11 mouse cellular contexts compared by ENCODE assay signal in the genomic region with DNA sequence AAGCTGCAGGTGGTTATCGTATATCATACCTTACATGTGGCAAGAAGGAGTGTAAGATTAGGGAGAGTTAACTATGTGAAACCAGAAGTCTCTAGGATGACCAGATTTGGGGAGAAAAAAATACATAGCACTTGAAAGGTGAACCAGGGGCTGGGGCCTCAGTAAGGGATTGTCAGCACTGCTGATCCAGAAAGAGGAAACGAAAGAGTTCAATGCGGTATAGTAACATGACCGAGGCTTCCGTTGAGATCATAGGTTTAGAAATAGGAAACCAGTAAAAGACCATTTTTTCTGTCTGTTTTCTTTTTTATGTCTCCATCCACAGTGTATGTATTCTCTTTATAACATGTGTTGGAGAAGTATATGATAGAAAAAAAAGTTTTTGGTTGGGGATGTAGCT. TPM values are rescaled to one million over a fixed set of nuclear protein-coding genes. Genes with fewer than 3 reads are reported as not detected.
DNase-seq lines count a peak whose midpoint lies in the region; ATAC-seq lines count a peak whose summit lies in the region.
"Had no signal": no experiment of that assay in that cellular context is flagged by ENCODE, and none has a peak within 500 bp of the region (broad histone marks: within the 10 kb centered on the region; RNA-seq: fewer than 3 reads in every experiment).

No protein-coding gene starts in this region.

- no peak overlapping the region for H3K9ac ChIP-seq in forebrain, embryonic 13.5 days
- H3K9ac ChIP-seq in forebrain, embryonic 16.5 days (replicated peaks; ENCODE audit: low read depth, low read length): no peak overlapping the region
- H3K9ac ChIP-seq: heart, embryonic 13.5 days had no signal

- H3K27ac ChIP-seq in forebrain, embryonic 13.5 days: no peak overlapping the region
- no peak overlapping the region for H3K27ac ChIP-seq in forebrain, embryonic 16.5 days (ENCODE audit: low read length)
- H3K27ac ChIP-seq: heart, embryonic 13.5 days had no signal

- peaks cover 7% of the 10 kb centered on the region; the same call in 1 of the 2 replicates for H3K36me3 ChIP-seq in forebrain, embryonic 13.5 days (ENCODE audit: poor library complexity, severe bottlenecking)
- H3K36me3 ChIP-seq in forebrain, embryonic 16.5 days (ENCODE audit: control insufficient read depth, insufficient read depth): no peaks in the 10 kb centered on the region; the same call in 1 of the 2 replicates

- 0 out of 2 replicates have a peak, but pooled peaks cover 8% of the 10 kb centered on the region for H3K27me3 ChIP-seq in forebrain, embryonic 13.5 days
- H3K27me3 ChIP-seq in forebrain, embryonic 16.5 days (replicated peaks; ENCODE audit: control insufficient read depth, insufficient read depth, low read length): no peaks in the 10 kb centered on the region

- peaks cover 19% of the 10 kb centered on the region for H3K4me1 ChIP-seq in forebrain, embryonic 13.5 days
- H3K4me1 ChIP-seq in forebrain, embryonic 16.5 days (replicated peaks; ENCODE audit: control insufficient read depth, insufficient read depth, low read length): peaks cover 15% of the 10 kb centered on the region

- peak; percentile 80 for ATAC-seq in common myeloid progenitor, adult 5-6 weeks (replicated peaks; ENCODE audit: low read depth, poor library complexity, severe bottlenecking)
- peak; percentile 79 for ATAC-seq in neutrophil, adult 5-6 weeks (ENCODE audit: extremely low read depth, insufficient number of reproducible peaks, low FRiP score, poor library complexity, severe bottlenecking)
- no peak for ATAC-seq in forebrain, embryonic 13.5 days
- ATAC-seq in forebrain, embryonic 16.5 days: no peak

- WGBS in forebrain, embryonic 13.5 days: 95% methylated on average over 5 of the region's 5 CpGs
- 98% methylated on average over 5 of the region's 5 CpGs for WGBS in forebrain, embryonic 16.5 days

- H3K9me3 ChIP-seq in forebrain, embryonic 13.5 days (replicated peaks): no peaks in the 10 kb centered on the region
- H3K9me3 ChIP-seq in forebrain, embryonic 16.5 days (ENCODE audit: control insufficient read depth, low read length): no peaks in the 10 kb centered on the region
- H3K9me3 ChIP-seq: heart, embryonic 13.5 days had no signal

- no peak overlapping the region for H3K4me2 ChIP-seq in forebrain, embryonic 13.5 days
- no peak overlapping the region for H3K4me2 ChIP-seq in forebrain, embryonic 16.5 days (ENCODE audit: low read length)
- H3K4me2 ChIP-seq: heart, embryonic 13.5 days had no signal

- no peak overlapping the region for H3K4me3 ChIP-seq in forebrain, embryonic 13.5 days
- H3K4me3 ChIP-seq in forebrain, embryonic 16.5 days (replicated peaks; ENCODE audit: low read length): no peak overlapping the region
- H3K4me3 ChIP-seq: heart, embryonic 13.5 days had no signal

- DNase-seq in layer of hippocampus, adult 9-11 months: peak; percentile 52
- no peak for DNase-seq in layer of hippocampus, postnatal 14 days (ENCODE audit: low spot score in 2 of 2)
- DNase-seq in CD4-positive helper T cell, adult 2 months (ENCODE audit: low read depth, low spot score): peak; percentile 68
- no peak for DNase-seq in kidney, adult 8-10 months
- DNase-seq: cerebellum, postnatal 25 days; kidney, postnatal 36 days had no signal

RNA-seq across cellular contexts. Expression of a gene that starts 1.5 kb away (rescaled TPM):
- 100 to 1,000 TPM; 178 to 191 TPM for total RNA-seq in layer of hippocampus, postnatal 14 days (2021)
- 10.1 and 13.3 TPM in 2 replicates for total RNA-seq in common myeloid progenitor, adult 5-6 weeks (2017)
- total RNA-seq in neutrophil, adult 5-6 weeks (2017): 33.2 and 37.3 TPM in 2 replicates
- 85.5 and 86.7 TPM in 2 replicates for polyA plus RNA-seq in forebrain, embryonic 13.5 days (2015; fragmentation: Nextera tagmentation; extraction: Ambion mirVana)
- polyA plus RNA-seq in forebrain, embryonic 16.5 days (2015; fragmentation: Nextera tagmentation; extraction: Ambion mirVana): 132 and 139 TPM in 2 replicates

RNA-seq across cellular contexts. Expression of a gene that starts 16.8 kb away (rescaled TPM):
- under 1 TPM; 0.46 to 0.91 TPM for total RNA-seq in layer of hippocampus, postnatal 14 days (2021)
- total RNA-seq in common myeloid progenitor, adult 5-6 weeks (2017): not detected in 2 replicates
- total RNA-seq in neutrophil, adult 5-6 weeks (2017): 1.4 and 1.5 TPM in 2 replicates
- polyA plus RNA-seq in forebrain, embryonic 13.5 days (2015; fragmentation: Nextera tagmentation; extraction: Ambion mirVana): 0.58 and 0.89 TPM in 2 replicates
- 1.0 and 1.8 TPM in 2 replicates for polyA plus RNA-seq in forebrain, embryonic 16.5 days (2015; fragmentation: Nextera tagmentation; extraction: Ambion mirVana)

RNA-seq across cellular contexts. Expression of a gene that starts 48.8 kb away (rescaled TPM):
- total RNA-seq in layer of hippocampus, postnatal 14 days (2021): under 1 TPM; 0.24 to 0.62 TPM
- total RNA-seq in common myeloid progenitor, adult 5-6 weeks (2017): 0.87 TPM in 1 of 2 replicates, not detected in the other
- 15.6 and 15.8 TPM in 2 replicates for total RNA-seq in neutrophil, adult 5-6 weeks (2017)
- polyA plus RNA-seq in forebrain, embryonic 13.5 days (2015; fragmentation: Nextera tagmentation; extraction: Ambion mirVana): 0.52 and 0.55 TPM in 2 replicates
- 0.46 and 1.0 TPM in 2 replicates for polyA plus RNA-seq in forebrain, embryonic 16.5 days (2015; fragmentation: Nextera tagmentation; extraction: Ambion mirVana)

RNA-seq across cellular contexts. Expression of a gene that starts 53.1 kb away (rescaled TPM):
- total RNA-seq in layer of hippocampus, postnatal 14 days (2021): 10 to 100 TPM; 26.1 to 26.3 TPM
- 6.4 and 6.7 TPM in 2 replicates for total RNA-seq in common myeloid progenitor, adult 5-6 weeks (2017)
- 32.8 and 38.8 TPM in 2 replicates for total RNA-seq in neutrophil, adult 5-6 weeks (2017)
- 4.4 and 4.5 TPM in 2 replicates for polyA plus RNA-seq in forebrain, embryonic 13.5 days (2015; fragmentation: Nextera tagmentation; extraction: Ambion mirVana)
- 8.1 and 8.5 TPM in 2 replicates for polyA plus RNA-seq in forebrain, embryonic 16.5 days (2015; fragmentation: Nextera tagmentation; extraction: Ambion mirVana)

Comparison
In these comparisons a context has a peak if more than half of its experiments do, and no peak if none do; other contexts are left out.
1. DNase-seq: peak in layer of hippocampus, adult 9-11 months (single experiment) and CD4-positive helper T cell, adult 2 months (single experiment); none in layer of hippocampus, postnatal 14 days (0 of 2) and kidney, adult 8-10 months (0 of 2).
2. ATAC-seq: peak in common myeloid progenitor, adult 5-6 weeks (single experiment) and neutrophil, adult 5-6 weeks (single experiment); none in forebrain, embryonic 13.5 days (single experiment) and forebrain, embryonic 16.5 days (single experiment).